Mouse (Mus musculus): Measurements from ENCODE around the gene Rab3d.
A peak's percentile ranks its signal among the peaks of the same experiment; 100 is the strongest.

- TF ChIP-seq MAFK (IDR thresholded peaks at IDR 0.05; ENCODE audit: borderline replicate concordance, low read depth, low read length) (no peak), ELF1 (IDR thresholded peaks at IDR 0.05; ENCODE audit: low read depth, low read length) (no peak), CTCF (IDR thresholded peaks at IDR 0.05 in 2 of 3, conservative IDR thresholded peaks at IDR 0.05 in 1 of 3; ENCODE audit: control insufficient read depth in 1 of 3, insufficient read depth in 1 of 3, low read depth in 2 of 3, low read length in 3 of 3, poor library complexity in 1 of 3, severe bottlenecking in 1 of 3) (peak in 1 of 3 experiments; percentile 27; a peak in 2 of 6 replicates), POLR2A (IDR thresholded peaks at IDR 0.05; ENCODE audit: control insufficient read depth in 1 of 2, insufficient read depth in 1 of 2, low read depth in 1 of 2, low read length in 2 of 2, poor library complexity in 1 of 2) (no peak), POLR2AphosphoS5 (IDR thresholded peaks at IDR 0.05; ENCODE audit: borderline replicate concordance, low read depth, low read length) (no peak), CHD2 (IDR thresholded peaks at IDR 0.05; ENCODE audit: low read length) (no peak), TCF12 (IDR thresholded peaks at IDR 0.05; ENCODE audit: low read depth, low read length) (no peak), RCOR1 (IDR thresholded peaks at IDR 0.05; ENCODE audit: low read depth, low read length) (no peak), RAD21 (IDR thresholded peaks at IDR 0.05; ENCODE audit: low read depth, low read length) (no peak), E2F4 (IDR thresholded peaks at IDR 0.05; ENCODE audit: borderline replicate concordance, low read depth, low read length) (no peak; the same call in 1 of the 2 replicates), POLR2AphosphoS2 (IDR thresholded peaks at IDR 0.05; ENCODE audit: low read length) (no peak)
Observed at GRCm38 (mm10) chr9:21918692-21919384, 846 bp upstream of the Rab3d start.
